Mouse (Mus musculus) fibroblast of lung, adult 2 months (primary cell): ENCODE results near the gene Mmp15.

Source experiments
- DNase-seq: peaks from one replicate; pipeline ENCODE4 v3.0.0-alpha.2; 2011; ENCODE audit warnings: low read depth

The Mmp15 gene

GRCm38 (mm10) chr8:95352151-95352870 is at the start of gene Mmp15:
Mmp15 (plus strand) TSS chr8:95352268.
- no peak for DNase-seq

DNA sequence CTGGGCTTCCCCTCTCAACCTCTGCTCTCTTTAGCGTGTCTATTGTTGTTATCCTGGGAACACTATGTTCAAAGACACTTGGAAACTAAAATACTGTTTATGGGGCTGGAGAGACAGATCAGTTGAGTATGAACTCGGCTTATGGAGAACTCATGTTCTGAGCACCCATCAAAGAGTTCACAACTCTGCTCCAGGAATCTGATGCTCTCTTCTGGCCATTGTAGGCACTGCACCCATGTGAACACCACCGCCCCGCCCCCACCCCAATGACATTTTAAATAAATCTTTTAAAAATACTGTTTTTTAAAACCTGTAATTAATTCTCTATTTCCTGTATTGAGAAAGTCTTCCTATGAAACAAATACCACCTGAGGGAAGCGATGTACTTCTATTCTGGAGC is 49.7 kb upstream of the Mmp15 start:
- DNase-seq: peak; percentile 12

DNA sequence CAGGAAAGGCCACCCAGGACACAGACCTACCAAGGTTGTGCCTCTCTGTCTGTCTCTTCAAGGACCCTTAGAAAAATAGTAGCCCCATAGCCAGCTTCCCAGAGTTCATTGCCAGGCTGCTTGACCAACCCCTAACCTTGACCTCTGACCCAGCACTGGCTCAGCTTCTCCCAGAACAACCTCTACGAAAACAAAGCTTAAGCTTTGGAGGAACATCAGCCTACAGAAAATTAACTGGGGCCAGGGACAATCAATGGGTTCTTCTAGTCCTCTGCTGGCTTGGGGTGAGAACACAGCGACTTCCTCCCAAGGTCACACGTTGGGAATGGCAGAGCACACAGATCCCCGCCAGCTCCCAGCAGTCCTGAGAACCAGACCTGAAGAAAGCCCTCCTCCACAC is 46.5 kb upstream of the Mmp15 start:
- no peak for DNase-seq

GRCm38 (mm10) chr8:95306431-95306830 is 45.6 kb upstream of the Mmp15 start, which contains the start of gene Cngb1:
Cngb1 (minus strand) TSS chr8:95306585.
- no peak for DNase-seq

DNA sequence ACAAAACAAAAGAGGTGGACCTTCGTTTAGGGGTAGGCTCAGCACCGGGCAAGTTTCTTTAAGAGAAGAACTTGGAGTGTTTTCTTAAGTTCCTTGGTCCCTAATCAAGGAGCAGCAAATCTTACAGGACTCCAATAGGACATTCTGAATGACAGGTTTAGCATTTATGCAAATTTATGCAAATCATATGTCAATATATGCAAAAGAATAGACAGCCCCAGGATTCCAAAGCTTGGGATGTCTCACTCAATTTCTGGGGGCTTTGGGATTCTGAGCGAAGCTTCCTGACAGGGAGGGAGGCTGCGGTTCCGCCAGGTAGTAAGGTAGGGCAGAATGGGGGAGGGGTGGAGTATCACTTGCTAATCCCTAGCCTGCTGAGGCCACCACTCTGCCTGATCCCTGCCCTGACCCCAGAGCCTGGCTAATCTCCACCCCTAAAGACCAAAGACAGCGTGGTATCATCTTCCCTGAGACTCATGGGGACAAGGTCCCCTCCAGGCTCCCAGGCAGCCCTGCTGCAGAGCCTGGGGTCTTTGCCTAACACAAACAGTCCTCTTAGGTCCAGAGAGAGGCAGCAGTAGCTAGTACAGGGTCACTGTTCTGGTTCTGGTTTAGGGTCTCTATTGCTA is 41.6 kb upstream of the Mmp15 start, which contains the start of gene Tepp:
Gene Tepp (plus strand): TSS at position 225 of the 629 bp plus-strand sequence.
- no peak for DNase-seq

DNA sequence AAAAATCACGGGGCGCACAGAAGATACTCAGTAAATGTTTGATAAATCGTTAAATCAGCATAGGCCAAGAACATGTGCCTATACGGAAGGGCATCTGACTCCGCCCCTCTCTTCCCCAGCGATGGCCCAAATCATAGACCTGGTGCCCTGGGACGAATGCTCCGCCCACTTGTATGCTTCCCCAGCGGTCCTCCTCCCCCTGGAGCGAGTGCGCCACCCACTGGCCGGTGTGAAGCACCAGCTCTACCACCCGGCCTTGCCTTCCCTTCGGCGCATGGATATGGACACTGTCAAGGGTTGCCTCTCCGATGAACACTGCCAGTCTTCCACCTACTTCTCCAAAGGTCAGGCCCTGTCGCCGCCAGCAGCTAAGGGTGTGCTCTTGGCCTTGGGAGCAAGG is 39.2 kb upstream of the Mmp15 start:
- no peak for DNase-seq

- DNase-seq: no peak
Observed at GRCm38 (mm10) chr8:95313857-95314256, 38.2 kb upstream of the Mmp15 start.

GRCm38 (mm10) chr8:95314707-95315106 is 37.4 kb upstream of the Mmp15 start:
- no peak for DNase-seq

DNA sequence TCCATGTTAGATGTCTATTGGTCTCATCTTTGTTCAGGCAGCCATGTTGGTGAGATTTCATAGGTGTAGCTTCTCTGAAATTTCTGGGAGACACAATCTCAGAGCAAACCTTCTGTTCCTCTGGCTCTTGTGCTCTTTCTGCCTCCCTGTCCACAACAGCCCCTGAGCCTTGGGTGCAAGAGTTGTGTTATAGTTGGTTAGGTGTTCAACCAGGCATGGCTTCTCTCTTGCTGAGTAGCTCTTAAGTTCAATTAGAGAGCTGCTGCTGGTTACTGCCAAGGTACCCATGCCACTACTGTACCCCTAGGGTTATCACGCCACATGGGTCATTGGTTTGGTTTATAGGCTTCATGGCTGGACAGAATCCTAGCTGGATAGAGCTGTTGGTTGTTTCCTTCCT is 36.7 kb upstream of the Mmp15 start:
- DNase-seq: no peak

GRCm38 (mm10) chr8:95320224-95321139 is 31.6 kb upstream of the Mmp15 start:
- no peak for DNase-seq

DNA sequence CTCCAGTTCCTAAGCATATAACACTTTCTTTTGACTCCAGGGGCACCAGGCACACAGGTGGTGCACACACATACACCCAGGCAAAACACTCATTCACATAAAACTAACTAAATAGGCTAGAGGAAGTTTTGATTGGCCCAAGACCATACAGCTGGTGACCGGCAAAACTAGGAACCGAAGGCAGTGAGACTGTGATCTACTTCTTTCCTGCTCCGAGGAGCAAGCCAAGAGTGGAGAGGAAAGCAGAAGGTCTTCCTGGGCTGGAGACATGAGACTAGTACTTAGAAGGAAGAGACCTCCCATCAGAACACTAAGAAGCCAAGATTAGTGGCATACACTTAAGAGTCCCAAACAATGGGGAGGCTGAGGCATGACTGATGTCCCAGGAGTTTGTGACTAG is 28.9 kb upstream of the Mmp15 start:
- no peak for DNase-seq

DNA sequence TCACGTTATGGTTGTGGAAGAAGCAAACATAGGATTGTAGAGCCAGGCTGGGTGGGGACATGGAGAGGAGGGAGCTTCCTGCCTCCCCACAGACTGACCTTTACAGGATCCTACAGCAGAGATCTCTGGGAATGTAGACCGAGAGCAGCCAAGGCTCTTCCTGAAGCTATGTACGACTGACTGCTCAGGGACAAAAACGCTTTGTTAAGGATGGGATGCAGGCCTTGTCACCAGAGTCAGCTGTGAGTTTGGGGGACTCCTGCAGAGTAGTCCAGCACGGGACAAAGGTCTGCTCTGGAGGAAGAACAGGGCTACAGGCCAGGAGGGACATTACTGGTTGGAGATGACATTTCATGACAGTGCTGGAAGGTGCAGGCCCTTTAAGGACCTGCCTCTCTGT is 27.4 kb upstream of the Mmp15 start:
- no peak for DNase-seq

GRCm38 (mm10) chr8:95326822-95327221 is 25.2 kb upstream of the Mmp15 start:
- DNase-seq: no peak

DNA sequence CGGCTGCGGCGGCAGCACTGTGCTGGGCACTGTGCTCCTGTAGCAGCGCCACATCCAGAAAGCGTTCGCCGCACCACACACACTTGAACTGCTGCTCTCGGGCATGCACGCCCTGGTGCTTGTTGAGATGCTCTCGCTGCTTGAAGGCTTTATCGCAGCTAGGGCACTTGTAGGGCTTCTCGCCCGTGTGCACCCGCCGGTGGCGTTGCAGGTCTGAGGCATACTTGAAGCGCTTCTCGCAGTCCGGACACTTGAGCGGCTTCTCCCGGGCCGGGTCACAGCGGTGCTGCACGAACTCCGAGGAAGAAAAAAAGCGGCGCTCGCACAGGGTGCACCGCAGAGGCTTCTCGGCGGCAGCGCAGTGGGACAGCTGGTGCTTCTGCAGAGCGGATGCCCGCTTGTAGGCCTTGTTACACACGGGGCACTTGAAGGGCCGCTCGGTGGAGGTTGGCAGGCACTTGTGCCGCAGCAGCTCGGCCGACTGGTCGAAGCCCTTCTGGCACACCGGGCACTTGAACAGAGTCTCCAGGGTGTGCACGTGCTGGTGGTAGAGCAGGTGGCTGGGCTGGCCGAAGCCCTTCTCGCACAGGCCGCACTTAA is 24.1 kb upstream of the Mmp15 start:
- DNase-seq: no peak

GRCm38 (mm10) chr8:95330367-95330766 is 21.7 kb upstream of the Mmp15 start:
- DNase-seq: no peak

DNA sequence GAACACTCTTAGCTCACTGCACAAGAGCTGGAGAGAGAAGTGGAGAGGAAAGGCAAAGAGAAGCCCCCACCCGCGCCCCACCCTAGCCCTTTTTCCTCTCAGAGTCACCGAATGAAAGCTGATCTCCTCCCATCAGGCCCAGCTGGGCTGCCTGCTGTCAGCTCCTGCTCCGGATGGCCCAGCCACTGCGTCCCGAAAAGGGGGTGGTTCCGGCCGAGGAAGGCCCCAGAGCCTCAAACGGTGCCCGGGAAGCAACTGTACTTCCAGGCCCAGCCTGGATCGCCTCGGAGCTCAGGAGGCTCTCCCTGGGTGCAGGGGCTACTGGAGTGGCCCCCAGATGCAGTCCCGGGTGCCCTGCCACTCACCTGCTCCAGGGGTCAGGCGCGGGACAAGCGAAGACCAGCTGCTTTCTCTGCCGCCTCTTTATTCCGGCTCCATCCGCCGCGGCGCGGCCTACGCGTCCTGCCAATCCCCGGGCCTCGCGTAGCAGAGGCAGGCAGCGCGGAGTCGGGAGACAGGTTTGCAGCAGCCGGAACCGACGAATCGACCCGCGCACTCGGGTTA is 20.8 kb upstream of the Mmp15 start:
- no peak for DNase-seq

- DNase-seq: peak; percentile 78
Observed at GRCm38 (mm10) chr8:95331720-95332436, 20.2 kb upstream of the Mmp15 start, which contains the start of the genes Zfp319 and Usb1. Zfp319 (minus strand) TSS chr8:95331950. Usb1 (plus strand) TSS chr8:95332284.

DNA sequence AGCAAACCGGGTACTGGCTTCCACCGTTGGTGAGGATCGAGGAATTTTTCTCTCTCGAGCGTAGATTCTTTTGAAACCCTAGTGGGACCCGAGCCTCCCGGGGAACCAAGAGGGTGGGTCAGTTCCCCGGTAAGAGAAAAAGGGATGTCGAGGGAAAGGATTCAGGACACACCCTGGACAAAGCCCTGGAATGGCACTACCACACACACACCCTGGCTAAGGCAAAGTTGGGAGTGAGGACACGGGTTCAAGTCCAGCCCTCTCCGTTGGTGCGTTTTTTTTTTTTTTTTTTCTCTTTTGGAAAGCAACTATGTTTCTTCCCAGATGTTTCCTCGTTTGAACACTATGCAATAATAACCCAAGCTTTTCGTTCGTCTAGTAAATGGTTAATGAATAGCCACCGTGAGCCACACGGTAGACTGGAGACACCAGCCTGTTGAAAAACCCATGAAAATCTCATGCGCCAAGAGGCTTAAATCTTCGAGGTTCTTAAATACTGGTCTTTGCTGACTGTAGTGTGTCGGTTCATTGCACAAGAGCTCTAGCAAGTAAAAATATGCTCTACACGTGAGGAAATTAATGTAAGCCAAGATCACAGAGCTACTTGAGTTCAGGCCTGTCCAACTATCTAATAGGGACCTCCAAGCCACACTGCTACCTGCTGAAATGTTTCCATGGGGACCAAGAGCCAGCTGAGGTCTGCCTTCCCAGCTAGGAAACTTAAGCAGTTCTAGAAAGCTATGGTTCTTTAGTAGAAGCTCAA is 19.4 kb upstream of the Mmp15 start:
- no peak for DNase-seq

GRCm38 (mm10) chr8:95335706-95336105 is 16.4 kb upstream of the Mmp15 start:
- no peak for DNase-seq

- DNase-seq: peak; percentile 40
Observed at GRCm38 (mm10) chr8:95336363-95336762, 15.7 kb upstream of the Mmp15 start.
